In the genomic region with DNA sequence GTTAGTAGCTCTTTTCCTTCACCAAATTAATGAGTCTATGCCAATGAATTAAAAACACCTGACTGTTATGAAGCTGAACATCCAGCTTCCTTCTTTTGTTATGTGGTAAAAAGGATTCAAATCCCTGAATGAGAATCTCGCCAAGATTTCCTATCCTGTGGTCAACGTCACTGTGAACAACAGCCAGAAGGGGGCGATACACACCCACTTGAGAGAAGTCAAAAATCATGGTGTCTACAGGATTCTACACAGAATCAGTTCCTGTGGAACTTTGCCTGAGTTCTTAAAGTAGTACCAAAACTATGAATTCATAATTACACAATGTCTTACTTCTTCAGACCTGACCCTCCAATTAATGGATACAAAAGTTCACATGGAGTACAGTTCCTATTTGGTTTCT, we compare ENCODE assay signal across 9 mouse cellular contexts.
A peak's percentile ranks its signal among the peaks of the same experiment; 100 is the strongest.
DNase-seq lines count a peak whose midpoint lies in the region; ATAC-seq lines count a peak whose summit lies in the region.
"Had no signal": no experiment of that assay in that cellular context is flagged by ENCODE, and none has a peak within 500 bp of the region (broad histone marks: within the 10 kb centered on the region; RNA-seq: fewer than 3 reads in every experiment).

No protein-coding gene starts in this region.

- WGBS in hindbrain, embryonic 12.5 days, result 10% methylated on average over 3 of the region's 3 CpGs

- no peak overlapping the region for H3K9ac ChIP-seq in hindbrain, embryonic 12.5 days
- H3K9ac ChIP-seq: heart, embryonic 15.5 days had no signal

- peak; percentile 47 for DNase-seq in ovary, postnatal 14 days (ENCODE audit: low spot score)
- no peak for DNase-seq in ovary, postnatal 10 days (ENCODE audit: low spot score)
- peak; percentile 6 for DNase-seq in adrenal gland, adult 2 months
- DNase-seq in embryo, embryonic 11.5 days (ENCODE audit: low read depth, low spot score), result peak; percentile 44
- DNase-seq in left cerebral cortex, postnatal 14 days (ENCODE audit: low spot score in 2 of 2), result peak; percentile 60
- DNase-seq in retina, embryonic 14.5 days (ENCODE audit: low spot score), result peak; percentile 69
- no peak for DNase-seq in spleen, adult 12 weeks (ENCODE audit: low spot score)

- no peaks in the 10 kb centered on the region for H3K36me3 ChIP-seq in hindbrain, embryonic 12.5 days
- H3K36me3 ChIP-seq: heart, embryonic 15.5 days had no signal

- intact Hi-C loops in left cerebral cortex, postnatal 14 days (cut with DNase I), result loop anchor here (10.0 kb wide), 1 partner anchor 1099 kb away; no protein-coding TSS in a partner anchor

- H3K9me3 ChIP-seq in hindbrain, embryonic 12.5 days (replicated peaks), result no peaks in the 10 kb centered on the region
- H3K9me3 ChIP-seq: heart, embryonic 15.5 days had no signal

- H3K4me1 ChIP-seq in hindbrain, embryonic 12.5 days, result no peaks in the 10 kb centered on the region
- H3K4me1 ChIP-seq: heart, embryonic 15.5 days had no signal

- no peak overlapping the region for H3K4me2 ChIP-seq in hindbrain, embryonic 12.5 days (replicated peaks)
- H3K4me2 ChIP-seq: heart, embryonic 15.5 days had no signal

- ATAC-seq in hindbrain, embryonic 12.5 days (ENCODE audit: low FRiP score), result peak; percentile 54; the same call in 1 of the 2 replicates

- H3K4me3 ChIP-seq in hindbrain, embryonic 12.5 days, result no peak overlapping the region
- H3K4me3 ChIP-seq: heart, embryonic 15.5 days had no signal

- no peaks in the 10 kb centered on the region for H3K27me3 ChIP-seq in hindbrain, embryonic 12.5 days
- H3K27me3 ChIP-seq: heart, embryonic 15.5 days had no signal

- no peak overlapping the region for H3K27ac ChIP-seq in hindbrain, embryonic 12.5 days
- H3K27ac ChIP-seq: heart, embryonic 15.5 days had no signal

Comparison
In these comparisons a context has a peak if more than half of its experiments do, and no peak if none do; other contexts are left out.
1. DNase-seq: peak in ovary, postnatal 14 days (single experiment), adrenal gland, adult 2 months (single experiment), embryo, embryonic 11.5 days (single experiment), left cerebral cortex, postnatal 14 days (2 of 2) and retina, embryonic 14.5 days (single experiment); none in ovary, postnatal 10 days (single experiment) and spleen, adult 12 weeks (single experiment).